Comparison of ENCODE assay signal across 30 mouse cellular contexts in the genomic region with DNA sequence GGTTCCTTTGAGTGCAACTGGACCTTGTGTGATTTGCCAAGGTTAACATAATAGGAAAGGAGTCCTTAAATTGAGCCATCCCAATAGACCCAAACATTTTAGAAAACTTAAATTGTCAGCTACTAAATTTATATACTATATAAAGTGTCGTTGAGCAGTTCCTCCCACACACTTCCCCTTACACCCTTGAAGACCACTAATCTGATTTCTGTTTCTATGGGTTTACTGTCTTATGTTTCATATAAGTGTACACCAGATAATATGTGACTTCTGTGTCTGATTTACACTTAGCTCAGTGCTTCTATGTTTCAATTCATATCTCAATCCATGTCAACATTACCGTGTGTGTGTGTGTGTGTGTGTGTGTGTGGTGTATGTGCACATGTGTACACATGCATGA.
"Had no signal": no experiment of that assay in that cellular context is flagged by ENCODE, and none has a peak within 500 bp of the region (broad histone marks: within the 10 kb centered on the region; RNA-seq: fewer than 3 reads in every experiment).

No protein-coding gene starts in this region.

- H3K9me3 ChIP-seq: heart, embryonic 15.5 days; hindbrain, embryonic 12.5 days; hindbrain, embryonic 13.5 days; hindbrain, embryonic 15.5 days; intestine, embryonic 15.5 days; kidney, embryonic 15.5 days had no signal

- H3K27me3 ChIP-seq: heart, embryonic 12.5 days; heart, embryonic 13.5 days; heart, embryonic 15.5 days; hindbrain, embryonic 12.5 days; hindbrain, embryonic 13.5 days; hindbrain, embryonic 15.5 days; intestine, embryonic 15.5 days; kidney, embryonic 15.5 days had no signal

- H3K27ac ChIP-seq: heart, embryonic 10.5 days; heart, embryonic 13.5 days; heart, embryonic 15.5 days; hindbrain, embryonic 10.5 days; hindbrain, embryonic 12.5 days; hindbrain, embryonic 13.5 days; hindbrain, embryonic 14.5 days; hindbrain, embryonic 15.5 days; hindbrain, postnatal 0 days; intestine, embryonic 15.5 days; kidney, embryonic 15.5 days; kidney, postnatal 0 days; layer of hippocampus, adult 2 months; left cerebral cortex, adult 2 months had no signal

- H3K4me3 ChIP-seq: heart, embryonic 10.5 days; heart, embryonic 12.5 days; heart, embryonic 13.5 days; heart, embryonic 15.5 days; hindbrain, embryonic 10.5 days; hindbrain, embryonic 12.5 days; hindbrain, embryonic 13.5 days; hindbrain, embryonic 15.5 days; intestine, embryonic 15.5 days; kidney, embryonic 15.5 days; layer of hippocampus, adult 2 months; left cerebral cortex, adult 2 months had no signal

- H3K9ac ChIP-seq: heart, embryonic 12.5 days; heart, embryonic 13.5 days; heart, embryonic 15.5 days; hindbrain, embryonic 12.5 days; hindbrain, embryonic 13.5 days; hindbrain, embryonic 14.5 days; hindbrain, embryonic 15.5 days; intestine, embryonic 15.5 days; kidney, embryonic 15.5 days had no signal

- DNase-seq: heart, postnatal 10 days; heart, postnatal 14 days; heart, postnatal 36 days; heart, postnatal 4 days; kidney, adult 11 months; kidney, adult 18-20 months; kidney, adult 2 months; kidney, adult 8-10 months; kidney, adult 9 months; kidney, postnatal 14 days; kidney, postnatal 25 days; kidney, postnatal 36 days; kidney, postnatal 4 days; layer of hippocampus, adult 9-11 months; layer of hippocampus, postnatal 36 days had no signal

- H3K36me3 ChIP-seq: heart, embryonic 10.5 days; heart, embryonic 12.5 days; heart, embryonic 13.5 days; heart, embryonic 15.5 days; hindbrain, embryonic 10.5 days; hindbrain, embryonic 12.5 days; hindbrain, embryonic 13.5 days; hindbrain, embryonic 15.5 days; intestine, embryonic 15.5 days; kidney, embryonic 15.5 days had no signal

- H3K4me1 ChIP-seq: heart, embryonic 10.5 days; heart, embryonic 12.5 days; heart, embryonic 13.5 days; heart, embryonic 15.5 days; hindbrain, embryonic 10.5 days; hindbrain, embryonic 12.5 days; hindbrain, embryonic 13.5 days; intestine, embryonic 15.5 days; kidney, embryonic 15.5 days had no signal
